Mouse (Mus musculus): Measurements from ENCODE around the gene Zmat5. TPM values are rescaled to one million over a fixed set of nuclear protein-coding genes. Genes with fewer than 3 reads are reported as not detected.

The Zmat5 gene
- polyA plus RNA-seq, 1 experiment from 2014 or later: 57.0 TPM

DNA sequence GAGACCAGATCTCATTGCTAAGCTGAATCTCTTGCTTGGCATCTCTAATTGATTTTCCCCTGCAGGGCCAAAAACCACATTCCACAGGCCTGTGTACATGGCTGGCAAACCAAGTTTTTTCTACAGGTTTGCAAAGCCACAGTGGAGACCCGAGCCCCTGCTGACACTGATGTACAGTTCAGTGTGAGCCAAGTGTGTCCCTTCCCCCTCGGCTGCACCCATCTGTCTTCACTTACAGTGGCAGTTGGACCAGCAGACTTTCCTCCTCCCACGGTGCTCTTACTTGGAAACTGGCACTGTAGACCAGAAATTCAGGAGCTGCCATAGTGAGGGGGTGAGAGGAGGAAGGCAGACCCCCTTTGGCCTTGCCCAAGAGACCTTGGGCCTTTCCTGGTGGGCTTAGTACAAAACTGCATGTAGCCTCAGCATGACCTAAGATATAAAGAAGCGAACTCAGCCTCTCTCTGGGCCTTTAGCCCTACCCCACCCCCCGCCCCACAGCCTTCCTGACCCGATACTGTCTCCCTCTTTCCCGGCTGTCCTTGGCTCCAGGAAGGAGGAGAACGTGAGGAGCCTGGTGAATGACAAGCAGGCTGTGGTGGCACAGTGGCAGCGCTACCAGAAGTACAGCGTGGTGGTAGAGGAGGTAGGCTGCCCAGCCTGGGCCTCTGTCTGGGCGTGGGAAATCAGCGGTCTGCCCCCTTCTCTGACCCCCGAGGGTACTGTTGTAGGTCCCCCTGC is 25.6 kb upstream of the Zmat5 start:
- no peak overlapping the region for H3K27ac ChIP-seq
- no peak for ATAC-seq (replicated peaks)

DNA sequence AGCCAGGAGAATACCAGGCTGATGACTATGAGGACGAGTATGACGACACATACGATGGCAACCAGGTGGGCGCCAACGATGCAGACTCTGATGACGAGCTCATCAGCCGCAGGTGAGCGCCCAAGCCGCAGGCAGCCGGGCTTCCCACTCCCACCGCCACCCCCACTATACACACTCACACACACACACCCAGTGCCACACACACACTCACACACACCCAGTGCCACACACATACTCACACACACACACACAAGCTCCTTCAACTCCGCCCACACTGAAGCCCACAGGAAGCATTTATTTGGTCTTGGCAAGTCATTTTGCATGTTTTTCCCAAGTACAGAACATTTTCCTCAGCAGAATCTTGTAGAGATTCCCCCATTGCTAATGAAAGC is 25.0 kb upstream of the Zmat5 start:
- no peak overlapping the region for H3K4me2 ChIP-seq
- H3K36me3 ChIP-seq (replicated peaks): peaks cover 34% of the 10 kb centered on the region; the same call in 1 of the 2 replicates
- H3K27ac ChIP-seq: no peak overlapping the region
- H3K4me3 ChIP-seq: no peak overlapping the region
- no peaks in the 10 kb centered on the region for H3K9me3 ChIP-seq
- ATAC-seq (replicated peaks): no peak
- H3K27me3 ChIP-seq (replicated peaks): no peaks in the 10 kb centered on the region
- 88% methylated on average over 12 of the region's 12 CpGs for WGBS
- H3K4me1 ChIP-seq: peaks cover 5% of the 10 kb centered on the region; the same call in 1 of the 2 replicates
- H3K9ac ChIP-seq: no peak overlapping the region

More for the DNA sequence above, 25.6 kb upstream of the Zmat5 start:
- Histone ChIP-seq H3K9me3 (no peaks in the 10 kb centered on the region), H3K4me1 (peaks cover 5% of the 10 kb centered on the region; the same call in 1 of the 2 replicates), H3K9ac (no peak overlapping the region), H3K4me3 (no peak overlapping the region), H3K36me3 (replicated peaks) (peaks cover 34% of the 10 kb centered on the region; the same call in 1 of the 2 replicates), H3K4me2 (no peak overlapping the region), H3K27me3 (replicated peaks) (no peaks in the 10 kb centered on the region)
- WGBS: 84% methylated on average over 13 of the region's 13 CpGs

DNA sequence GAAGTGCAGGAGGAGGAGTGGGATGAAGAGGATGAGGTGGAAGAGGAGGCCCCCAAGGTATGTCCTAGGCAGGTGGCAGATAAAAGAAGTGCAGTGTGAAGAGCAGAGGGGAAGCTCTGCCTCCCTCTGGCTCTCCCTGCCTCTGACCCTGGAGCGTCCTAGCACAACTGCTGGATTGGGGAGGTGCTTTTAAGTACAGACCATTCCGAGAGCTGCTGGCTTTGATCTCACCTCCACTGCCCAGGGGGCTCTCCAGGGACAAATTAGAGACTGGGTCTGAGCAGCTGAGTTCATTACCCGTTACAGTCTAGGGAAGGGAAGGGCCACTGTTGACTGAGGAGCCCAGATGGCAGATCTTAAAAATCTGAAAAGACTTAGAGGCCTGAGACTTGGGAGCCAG is 24.4 kb upstream of the Zmat5 start:
- no peak overlapping the region for H3K4me3 ChIP-seq
- H3K9me3 ChIP-seq: no peaks in the 10 kb centered on the region
- H3K27me3 ChIP-seq (replicated peaks): no peaks in the 10 kb centered on the region
- H3K27ac ChIP-seq: 0 out of 2 replicates have a peak overlapping the region, but pooled peaks have one; percentile 34
- H3K36me3 ChIP-seq (replicated peaks): peaks cover 29% of the 10 kb centered on the region; the same call in 1 of the 2 replicates
- no peak overlapping the region for H3K4me2 ChIP-seq
- H3K4me1 ChIP-seq: peaks cover 5% of the 10 kb centered on the region; the same call in 1 of the 2 replicates
- ATAC-seq (replicated peaks): 0 out of 2 replicates have a peak, but pooled peaks have one; percentile 24
- 48% methylated on average over 3 of the region's 3 CpGs for WGBS
- H3K9ac ChIP-seq: no peak overlapping the region

GRCm38 (mm10) chr11:4683516-4683915 is 21.0 kb upstream of the Zmat5 start:
- no peaks in the 10 kb centered on the region for H3K27me3 ChIP-seq (replicated peaks)
- no peak overlapping the region for H3K4me2 ChIP-seq
- H3K36me3 ChIP-seq (replicated peaks): peaks cover 29% of the 10 kb centered on the region; the same call in 1 of the 2 replicates
- H3K9ac ChIP-seq: no peak overlapping the region
- H3K27ac ChIP-seq: no peak overlapping the region
- WGBS: 98% methylated on average over 6 of the region's 6 CpGs
- peaks cover 5% of the 10 kb centered on the region; the same call in 1 of the 2 replicates for H3K4me1 ChIP-seq
- H3K9me3 ChIP-seq: no peaks in the 10 kb centered on the region
- H3K4me3 ChIP-seq: no peak overlapping the region
- no peak for ATAC-seq (replicated peaks)

DNA sequence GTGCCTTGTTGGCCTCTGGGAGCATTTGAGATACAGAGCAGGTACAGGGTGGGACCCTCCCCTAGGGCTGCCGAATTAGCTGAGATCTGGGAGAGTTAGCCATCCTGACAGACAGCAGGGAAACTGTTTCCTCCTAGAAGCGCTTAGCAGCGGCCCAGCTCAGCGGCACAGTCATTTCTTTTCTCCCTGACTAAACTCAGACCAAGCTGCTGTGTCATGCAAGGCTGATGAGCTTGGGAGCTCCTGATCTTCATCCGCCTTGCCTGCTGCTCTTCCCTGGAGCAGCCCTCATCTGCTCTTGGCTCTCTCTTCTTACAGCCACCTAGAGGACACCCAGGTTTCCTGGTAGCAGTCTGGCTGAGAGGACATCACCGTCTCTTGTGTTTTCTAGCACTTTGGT is 20.3 kb upstream of the Zmat5 start:
- Histone ChIP-seq H3K4me2 (no peak overlapping the region), H3K4me3 (no peak overlapping the region), H3K4me1 (peaks cover 5% of the 10 kb centered on the region; the same call in 1 of the 2 replicates), H3K9ac (no peak overlapping the region), H3K27ac (no peak overlapping the region), H3K36me3 (replicated peaks) (peaks cover 29% of the 10 kb centered on the region; the same call in 1 of the 2 replicates), H3K27me3 (replicated peaks) (no peaks in the 10 kb centered on the region), H3K9me3 (no peaks in the 10 kb centered on the region)
- ATAC-seq (replicated peaks): no peak
- WGBS: 75% methylated on average over 6 of the region's 6 CpGs

- H3K4me1 ChIP-seq: no peaks in the 10 kb centered on the region
- no peak overlapping the region for H3K4me2 ChIP-seq
- ATAC-seq (replicated peaks): no peak
- 75% methylated on average over 4 of the region's 4 CpGs for WGBS
- peaks cover 25% of the 10 kb centered on the region; the same call in 1 of the 2 replicates for H3K36me3 ChIP-seq (replicated peaks)
- no peaks in the 10 kb centered on the region for H3K27me3 ChIP-seq (replicated peaks)
- no peak overlapping the region for H3K27ac ChIP-seq
- no peaks in the 10 kb centered on the region for H3K9me3 ChIP-seq
- H3K9ac ChIP-seq: no peak overlapping the region
- H3K4me3 ChIP-seq: no peak overlapping the region
Measured at GRCm38 (mm10) chr11:4685071-4685470, 19.4 kb upstream of the Zmat5 start.

GRCm38 (mm10) chr11:4685510-4685909 is 19.0 kb upstream of the Zmat5 start:
- H3K9me3 ChIP-seq: no peaks in the 10 kb centered on the region
- H3K27ac ChIP-seq: no peak overlapping the region
- no peak overlapping the region for H3K4me2 ChIP-seq
- no peaks in the 10 kb centered on the region for H3K4me1 ChIP-seq
- no peak overlapping the region for H3K4me3 ChIP-seq
- H3K9ac ChIP-seq: no peak overlapping the region
- H3K36me3 ChIP-seq (replicated peaks): peaks cover 22% of the 10 kb centered on the region; the same call in 1 of the 2 replicates
- 83% methylated on average over 5 of the region's 5 CpGs for WGBS
- H3K27me3 ChIP-seq (replicated peaks): no peaks in the 10 kb centered on the region
- no peak for ATAC-seq (replicated peaks)

- no peak for ATAC-seq (replicated peaks)
- no peaks in the 10 kb centered on the region for H3K27me3 ChIP-seq (replicated peaks)
- H3K4me3 ChIP-seq: no peak overlapping the region
- no peaks in the 10 kb centered on the region for H3K4me1 ChIP-seq
- WGBS: 85% methylated on average over 3 of the region's 3 CpGs
- no peak overlapping the region for H3K9ac ChIP-seq
- no peak overlapping the region for H3K27ac ChIP-seq
- H3K4me2 ChIP-seq: no peak overlapping the region
- H3K9me3 ChIP-seq: no peaks in the 10 kb centered on the region
- H3K36me3 ChIP-seq (replicated peaks): 0 out of 2 replicates have a peak, but pooled peaks cover 12% of the 10 kb centered on the region
Measured at GRCm38 (mm10) chr11:4687027-4687426, 17.5 kb upstream of the Zmat5 start.

GRCm38 (mm10) chr11:4687874-4688273 is 16.6 kb upstream of the Zmat5 start:
- Histone ChIP-seq H3K27me3 (replicated peaks) (no peaks in the 10 kb centered on the region), H3K27ac (no peak overlapping the region), H3K4me2 (no peak overlapping the region), H3K36me3 (replicated peaks) (0 out of 2 replicates have a peak, but pooled peaks cover 5% of the 10 kb centered on the region), H3K4me3 (no peak overlapping the region), H3K4me1 (no peaks in the 10 kb centered on the region), H3K9me3 (no peaks in the 10 kb centered on the region), H3K9ac (no peak overlapping the region)
- no peak for ATAC-seq (replicated peaks)
- 85% methylated on average over 3 of the region's 3 CpGs for WGBS

GRCm38 (mm10) chr11:4688632-4689380 is 15.7 kb upstream of the Zmat5 start:
- Histone ChIP-seq H3K4me2 (no peak overlapping the region), H3K4me1 (no peaks in the 10 kb centered on the region), H3K9me3 (no peaks in the 10 kb centered on the region), H3K27me3 (replicated peaks) (no peaks in the 10 kb centered on the region), H3K27ac (no peak overlapping the region), H3K9ac (no peak overlapping the region), H3K4me3 (no peak overlapping the region), H3K36me3 (replicated peaks) (no peaks in the 10 kb centered on the region)
- no peak for ATAC-seq (replicated peaks)
- WGBS: 60% methylated on average over 11 of the region's 11 CpGs

DNA sequence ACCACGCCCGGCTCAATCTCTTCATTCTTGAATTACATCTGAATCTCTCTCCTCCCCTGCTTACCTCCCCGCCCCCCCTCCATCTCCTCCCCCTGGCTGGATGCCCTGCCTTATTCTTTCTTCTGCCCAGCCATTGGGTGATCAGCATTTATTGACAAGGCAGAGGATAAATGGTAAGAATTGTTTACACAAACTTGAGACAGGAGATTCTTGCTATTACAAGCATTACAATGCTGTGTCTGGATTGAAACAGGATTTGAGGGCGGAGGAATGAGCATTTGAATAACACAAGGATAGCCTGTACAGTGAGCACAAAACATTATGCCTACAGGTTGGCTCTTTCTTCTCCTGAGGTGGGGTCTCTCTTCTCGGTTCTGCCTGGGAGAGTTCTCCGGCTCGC is 14.1 kb upstream of the Zmat5 start:
- Histone ChIP-seq H3K36me3 (replicated peaks) (no peaks in the 10 kb centered on the region), H3K4me1 (no peaks in the 10 kb centered on the region), H3K4me2 (no peak overlapping the region), H3K27ac (no peak overlapping the region), H3K4me3 (no peak overlapping the region), H3K9ac (no peak overlapping the region), H3K9me3 (no peaks in the 10 kb centered on the region), H3K27me3 (replicated peaks) (no peaks in the 10 kb centered on the region)
- ATAC-seq (replicated peaks): no peak
- WGBS: 78% methylated on average over 7 of the region's 7 CpGs

DNA sequence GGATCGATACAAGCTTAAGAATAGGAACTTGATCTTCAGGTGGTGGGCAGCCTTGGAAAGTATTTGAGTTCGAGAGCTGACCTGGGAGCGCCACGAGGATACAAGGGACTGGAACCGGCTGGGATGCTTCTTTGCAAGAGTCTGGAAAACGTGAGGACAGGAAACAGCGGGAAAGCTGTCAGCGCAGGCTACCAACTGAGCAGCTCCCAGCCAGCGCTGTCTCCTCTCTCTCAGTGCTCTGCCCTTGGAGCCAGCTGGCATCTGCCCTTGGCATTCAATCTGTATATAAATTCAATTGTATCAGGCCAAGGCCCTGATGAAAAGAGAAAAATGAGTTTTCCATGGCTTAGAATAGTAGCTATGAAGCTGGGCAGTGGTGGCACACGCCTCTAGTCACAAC is 13.3 kb upstream of the Zmat5 start:
- H3K4me1 ChIP-seq: no peaks in the 10 kb centered on the region
- no peak overlapping the region for H3K27ac ChIP-seq
- no peaks in the 10 kb centered on the region for H3K36me3 ChIP-seq (replicated peaks)
- 61% methylated on average over 10 of the region's 10 CpGs for WGBS
- ATAC-seq (replicated peaks): no peak
- no peaks in the 10 kb centered on the region for H3K9me3 ChIP-seq
- H3K4me2 ChIP-seq: no peak overlapping the region
- no peak overlapping the region for H3K4me3 ChIP-seq
- no peaks in the 10 kb centered on the region for H3K27me3 ChIP-seq (replicated peaks)
- no peak overlapping the region for H3K9ac ChIP-seq
